Mouse (Mus musculus): ENCODE measurements around the gene Ccdc141. TPM values are rescaled to one million over a fixed set of nuclear protein-coding genes. Genes with fewer than 3 reads are reported as not detected.

The Ccdc141 gene
- polyA plus RNA-seq, 1 experiment from 2014 or later: 7.1 TPM

DNA sequence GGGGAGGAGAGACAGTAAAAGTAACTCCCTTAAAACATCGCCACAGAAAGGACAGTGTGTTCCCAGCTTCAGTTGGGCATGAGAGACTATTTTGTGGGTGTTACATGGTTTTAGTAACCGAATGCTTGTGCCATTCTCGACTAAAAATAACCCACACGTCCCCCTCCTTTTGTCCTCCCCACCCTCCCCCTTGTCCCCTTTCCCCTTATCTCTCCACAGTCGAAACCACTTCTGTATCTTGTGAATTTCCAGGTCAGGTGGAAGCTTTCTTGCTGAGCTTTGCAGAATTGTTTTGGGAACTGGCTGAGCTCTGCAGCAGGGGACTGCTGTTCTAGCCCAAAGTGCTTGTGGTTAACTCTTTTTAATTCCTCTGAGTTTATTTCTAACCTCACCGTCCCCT is 200.2 kb downstream of the Ccdc141 start:
- Histone ChIP-seq H3K27me3 (replicated peaks) (peaks cover 4% of the 10 kb centered on the region; the same call in 1 of the 2 replicates), H3K9ac (replicated peaks) (no peak overlapping the region), H3K27ac (replicated peaks) (no peak overlapping the region), H3K4me2 (no peak overlapping the region), H3K4me3 (replicated peaks) (no peak overlapping the region), H3K9me3 (replicated peaks) (no peaks in the 10 kb centered on the region), H3K4me1 (0 out of 2 replicates have a peak, but pooled peaks cover 6% of the 10 kb centered on the region), H3K36me3 (no peaks in the 10 kb centered on the region)
- WGBS: 74% methylated on average over 6 of the region's 6 CpGs
- ATAC-seq (ENCODE audit: low FRiP score): no peak

DNA sequence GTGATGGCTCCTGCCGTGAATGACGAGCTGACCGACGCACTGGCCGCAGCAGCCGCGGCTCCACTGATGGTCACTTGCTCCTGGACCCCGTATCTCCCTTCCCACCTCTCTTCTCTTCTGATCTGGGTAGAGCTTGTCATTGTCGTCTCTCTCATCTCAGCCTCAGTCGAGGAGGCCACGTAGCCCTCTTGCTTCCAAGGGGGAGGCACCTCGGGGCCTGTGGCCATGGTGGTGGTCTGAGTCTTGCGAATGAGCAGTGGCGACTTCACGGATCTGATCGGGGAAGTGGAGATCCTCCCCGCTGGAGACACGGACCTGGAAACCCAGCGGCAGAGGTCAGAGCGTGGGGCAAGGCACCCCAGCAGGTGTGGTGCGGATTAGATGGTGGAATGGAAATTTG is 200.8 kb downstream of the Ccdc141 start:
- H3K36me3 ChIP-seq: no peaks in the 10 kb centered on the region
- ATAC-seq (ENCODE audit: low FRiP score): no peak
- no peak overlapping the region for H3K9ac ChIP-seq (replicated peaks)
- no peaks in the 10 kb centered on the region for H3K9me3 ChIP-seq (replicated peaks)
- no peak overlapping the region for H3K27ac ChIP-seq (replicated peaks)
- 83% methylated on average over 21 of the region's 21 CpGs for WGBS
- peaks cover 4% of the 10 kb centered on the region; the same call in 1 of the 2 replicates for H3K27me3 ChIP-seq (replicated peaks)
- no peak overlapping the region for H3K4me3 ChIP-seq (replicated peaks)
- H3K4me1 ChIP-seq: 0 out of 2 replicates have a peak, but pooled peaks cover 6% of the 10 kb centered on the region
- no peak overlapping the region for H3K4me2 ChIP-seq

DNA sequence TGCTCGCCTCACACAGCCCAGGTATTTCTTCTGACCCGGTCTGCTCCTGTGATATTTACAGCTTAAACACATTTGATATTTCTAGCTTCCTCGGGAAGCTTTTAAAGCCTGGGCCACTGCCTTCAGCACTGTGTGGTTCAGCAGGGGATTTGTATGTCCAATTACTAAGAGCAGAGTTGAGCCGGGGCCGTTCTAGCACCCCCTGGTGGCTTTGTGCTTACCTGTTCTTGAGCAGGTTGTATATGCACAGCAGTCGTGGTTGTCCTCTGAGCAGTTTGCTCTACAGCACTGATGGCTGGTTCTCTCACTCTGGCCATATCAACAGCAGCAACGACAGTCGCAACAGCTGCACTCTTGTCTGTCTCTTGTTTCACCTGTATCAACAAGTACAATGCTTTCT is 201.5 kb downstream of the Ccdc141 start:
- ATAC-seq (ENCODE audit: low FRiP score): peak; percentile 80
- H3K36me3 ChIP-seq: no peaks in the 10 kb centered on the region
- H3K4me1 ChIP-seq: 0 out of 2 replicates have a peak, but pooled peaks cover 6% of the 10 kb centered on the region
- H3K27ac ChIP-seq (replicated peaks): no peak overlapping the region
- WGBS: 31% methylated on average over 8 of the region's 8 CpGs
- H3K9ac ChIP-seq (replicated peaks): no peak overlapping the region
- no peaks in the 10 kb centered on the region for H3K9me3 ChIP-seq (replicated peaks)
- H3K4me2 ChIP-seq: no peak overlapping the region
- peaks cover 4% of the 10 kb centered on the region; the same call in 1 of the 2 replicates for H3K27me3 ChIP-seq (replicated peaks)
- H3K4me3 ChIP-seq (replicated peaks): no peak overlapping the region

DNA sequence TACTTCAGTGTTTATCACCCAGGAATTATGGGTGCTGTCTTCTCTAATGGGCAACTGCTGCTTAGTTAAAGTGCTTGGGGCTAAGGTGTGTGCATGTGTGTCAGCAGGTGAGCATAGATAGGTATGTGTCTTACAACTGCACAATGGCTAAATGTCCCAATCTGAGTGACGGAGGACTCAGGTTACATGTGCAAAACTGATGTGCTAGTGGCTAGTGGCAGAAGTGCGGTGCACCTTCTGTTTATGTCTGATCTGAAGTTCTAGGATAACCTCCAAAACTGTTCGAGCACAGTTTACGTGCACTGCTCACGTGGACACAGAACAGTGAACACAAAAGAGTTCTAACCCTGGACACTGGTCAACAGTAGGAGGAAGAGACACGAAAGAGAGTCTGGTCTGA is 203.9 kb downstream of the Ccdc141 start:
- H3K4me3 ChIP-seq (replicated peaks): no peak overlapping the region
- no peak for ATAC-seq (ENCODE audit: low FRiP score)
- 88% methylated on average over 6 of the region's 6 CpGs for WGBS

DNA sequence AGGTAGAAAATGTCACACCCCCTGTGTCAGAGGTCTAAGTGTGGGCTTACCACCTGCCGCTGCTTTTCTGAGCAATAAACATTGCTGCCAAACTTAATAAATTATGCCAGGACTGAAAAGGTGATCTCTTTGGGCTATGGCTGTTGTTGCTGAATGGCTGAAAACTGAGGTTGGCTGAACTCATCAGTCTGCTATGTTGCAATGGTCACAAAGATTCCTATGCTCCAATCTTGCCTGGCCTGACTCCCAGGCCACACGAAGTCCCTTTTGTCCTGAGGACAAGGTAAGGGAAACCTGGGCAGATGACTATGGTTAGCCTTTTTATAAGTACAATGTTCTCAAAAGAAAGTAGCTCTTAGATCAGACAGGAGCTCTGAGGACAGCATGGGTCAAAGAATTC is 204.4 kb downstream of the Ccdc141 start:
- Histone ChIP-seq H3K4me1 (no peaks in the 10 kb centered on the region), H3K36me3 (no peaks in the 10 kb centered on the region), H3K4me3 (replicated peaks) (no peak overlapping the region), H3K27me3 (replicated peaks) (peaks cover 4% of the 10 kb centered on the region; the same call in 1 of the 2 replicates), H3K4me2 (no peak overlapping the region), H3K9ac (replicated peaks) (no peak overlapping the region), H3K9me3 (replicated peaks) (no peaks in the 10 kb centered on the region), H3K27ac (replicated peaks) (no peak overlapping the region)
- 87% methylated on average over 2 of the region's 2 CpGs for WGBS
- ATAC-seq (ENCODE audit: low FRiP score): no peak

More for the DNA sequence above, 203.9 kb downstream of the Ccdc141 start:
- H3K27me3 ChIP-seq (replicated peaks): peaks cover 4% of the 10 kb centered on the region; the same call in 1 of the 2 replicates
- no peaks in the 10 kb centered on the region for H3K36me3 ChIP-seq
- H3K27ac ChIP-seq (replicated peaks): no peak overlapping the region
- H3K4me1 ChIP-seq: 0 out of 2 replicates have a peak, but pooled peaks cover 5% of the 10 kb centered on the region
- no peaks in the 10 kb centered on the region for H3K9me3 ChIP-seq (replicated peaks)
- H3K9ac ChIP-seq (replicated peaks): no peak overlapping the region
- H3K4me2 ChIP-seq: no peak overlapping the region

DNA sequence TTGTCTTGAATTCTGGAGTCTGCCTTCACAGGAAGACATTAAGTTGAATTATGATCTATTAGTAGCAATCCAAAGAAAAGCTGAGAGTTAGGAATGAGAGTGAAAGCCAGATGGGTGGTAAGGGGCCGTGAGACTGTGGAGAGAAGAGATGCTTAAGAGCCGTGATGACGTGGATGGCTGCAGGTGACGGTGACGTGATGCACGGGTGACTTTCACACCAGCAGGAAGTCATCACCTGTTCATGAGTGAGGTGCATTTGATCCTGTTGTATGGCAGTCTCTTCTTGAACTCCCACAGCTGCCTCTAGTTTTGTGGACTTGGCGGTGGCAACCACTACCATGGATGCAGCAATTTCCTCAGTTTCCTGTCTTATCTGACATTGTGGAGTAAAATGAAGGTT is 204.9 kb downstream of the Ccdc141 start:
- Histone ChIP-seq H3K9ac (replicated peaks) (no peak overlapping the region), H3K4me2 (no peak overlapping the region), H3K9me3 (replicated peaks) (no peaks in the 10 kb centered on the region), H3K27me3 (replicated peaks) (peaks cover 4% of the 10 kb centered on the region; the same call in 1 of the 2 replicates), H3K4me3 (replicated peaks) (no peak overlapping the region), H3K36me3 (no peaks in the 10 kb centered on the region), H3K27ac (replicated peaks) (no peak overlapping the region), H3K4me1 (no peaks in the 10 kb centered on the region)
- 86% methylated on average over 7 of the region's 7 CpGs for WGBS
- ATAC-seq (ENCODE audit: low FRiP score): no peak

DNA sequence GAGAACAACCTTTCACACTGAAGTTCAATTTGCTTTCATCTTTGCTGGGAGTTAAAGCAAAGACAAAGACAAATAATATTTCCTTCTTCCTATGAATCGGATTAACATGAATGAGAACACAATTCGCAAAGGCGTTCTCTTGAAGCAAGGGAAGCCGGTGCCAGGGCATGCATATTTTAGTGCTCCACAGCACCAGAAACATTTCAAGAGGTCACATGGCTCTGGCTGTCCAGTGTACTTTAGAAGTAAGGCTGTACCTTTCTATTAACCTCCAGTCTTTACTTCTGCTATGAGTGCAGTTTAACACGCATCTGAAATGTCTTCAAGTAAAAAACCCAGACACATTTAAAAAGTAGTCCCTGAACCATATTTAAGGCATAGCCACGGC is 208.4 kb downstream of the Ccdc141 start:
- Histone ChIP-seq H3K27ac (replicated peaks) (no peak overlapping the region), H3K4me3 (replicated peaks) (no peak overlapping the region), H3K4me2 (no peak overlapping the region), H3K27me3 (replicated peaks) (no peaks in the 10 kb centered on the region), H3K4me1 (no peaks in the 10 kb centered on the region), H3K36me3 (no peaks in the 10 kb centered on the region), H3K9me3 (replicated peaks) (no peaks in the 10 kb centered on the region), H3K9ac (replicated peaks) (no peak overlapping the region)
- ATAC-seq (ENCODE audit: low FRiP score): no peak
- 90% methylated on average over 6 of the region's 6 CpGs for WGBS

DNA sequence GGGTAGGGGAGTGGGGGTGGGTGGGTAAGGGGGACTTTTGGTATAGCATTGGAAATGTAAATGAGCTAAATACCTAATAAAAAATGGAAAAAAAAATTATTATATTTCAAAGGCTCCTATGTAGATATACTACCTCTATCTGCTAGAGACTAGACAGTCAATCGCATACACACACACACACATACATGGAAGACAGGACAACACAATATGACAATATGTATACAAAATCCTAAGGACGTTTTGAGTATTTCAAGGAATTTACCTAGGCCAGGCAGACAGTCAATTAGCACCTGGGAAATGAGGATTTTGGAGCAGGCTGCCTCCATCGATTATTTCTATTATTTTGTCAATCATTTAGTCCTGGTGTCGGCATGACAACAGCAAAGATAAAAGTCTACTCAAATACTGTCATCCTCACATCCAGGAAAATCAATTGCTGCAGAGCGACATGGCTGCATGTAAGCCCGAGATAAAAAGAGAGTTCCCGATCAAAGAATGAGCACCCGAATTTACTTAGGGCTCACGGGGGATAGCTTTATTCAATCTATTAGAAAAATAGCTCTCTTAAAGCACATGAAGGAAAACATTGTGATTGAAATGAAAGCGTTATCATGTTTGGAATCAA is 208.9 kb downstream of the Ccdc141 start:
- Histone ChIP-seq H3K9me3 (replicated peaks) (no peaks in the 10 kb centered on the region), H3K4me2 (no peak overlapping the region), H3K36me3 (no peaks in the 10 kb centered on the region), H3K9ac (replicated peaks) (no peak overlapping the region), H3K4me3 (replicated peaks) (no peak overlapping the region), H3K27ac (replicated peaks) (no peak overlapping the region), H3K27me3 (replicated peaks) (no peaks in the 10 kb centered on the region), H3K4me1 (no peaks in the 10 kb centered on the region)
- no peak for ATAC-seq (ENCODE audit: low FRiP score)
- 86% methylated on average over 10 of the region's 10 CpGs for WGBS

Small RNAs within 50 kb of the gene (microRNA-seq; reads per million reads assigned to microRNA genes)
- gene Gm44360: not detected

Other genes starting within 250 kb of the Ccdc141 start
- gene Ttn, start 188.1 kb downstream of the Ccdc141 start, polyA plus RNA-seq (2015; fragmentation: Nextera tagmentation; extraction: Ambion mirVana): 8.6 and 14.1 TPM in 2 replicates
- gene Sestd1, start 110.0 kb upstream of the Ccdc141 start, polyA plus RNA-seq (2015; fragmentation: Nextera tagmentation; extraction: Ambion mirVana): 22.6 and 26.3 TPM in 2 replicates

All from neural tube, embryonic 15.5 days (tissue).